Mouse (Mus musculus) central nervous system, embryonic 11.5 days (tissue): ENCODE results near the gene Lurap1. TPM values are rescaled to one million over a fixed set of nuclear protein-coding genes. Genes with fewer than 3 reads are reported as not detected.

ENCODE experiments used
- polyA plus RNA-seq: library from polyadenylated mRNA; depleted of rRNA; stranded (reverse); fragments of >200 nt; gene quantifications from 2 replicates; pipeline ENCODE4 v1.2.3, GENCODE M21; 2012; rRNA removed

Lurap1 gene
- polyA plus RNA-seq: 0.97 and 1.1 TPM in 2 replicates

GRCm38 (mm10) chr4:116151238-116151637, at the start of gene Lurap1:
Gene Lurap1, minus strand, starts transcription at chr4:116151338.

DNA sequence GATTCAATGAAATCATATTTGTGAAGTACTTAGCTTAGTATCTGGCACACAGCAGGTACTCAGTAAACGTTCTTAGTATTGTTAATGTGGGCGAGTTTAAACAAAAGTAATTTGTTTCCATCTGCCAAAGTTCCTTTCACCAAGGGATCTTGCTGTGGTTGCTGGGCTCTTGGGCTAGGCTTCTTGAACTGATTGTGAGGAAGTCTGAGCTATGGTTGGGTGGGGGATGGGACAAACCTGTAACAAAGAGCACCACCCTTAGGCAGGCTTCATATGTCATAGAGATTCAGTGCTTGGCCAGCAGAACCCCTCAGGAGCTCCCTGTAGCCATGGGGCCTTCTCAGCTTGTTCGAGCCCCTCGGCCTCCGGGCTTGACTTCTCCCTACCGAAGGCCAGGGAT, 21.9 kb upstream of the Lurap1 start, which contains the start of the genes 1700042G07Rik and Gm49337:
Gene 1700042G07Rik, plus strand, starts transcription at position 301 of the 400 bp plus-strand sequence.
Gene Gm49337, plus strand, starts transcription at position 313 of the 400 bp plus-strand sequence.

DNA sequence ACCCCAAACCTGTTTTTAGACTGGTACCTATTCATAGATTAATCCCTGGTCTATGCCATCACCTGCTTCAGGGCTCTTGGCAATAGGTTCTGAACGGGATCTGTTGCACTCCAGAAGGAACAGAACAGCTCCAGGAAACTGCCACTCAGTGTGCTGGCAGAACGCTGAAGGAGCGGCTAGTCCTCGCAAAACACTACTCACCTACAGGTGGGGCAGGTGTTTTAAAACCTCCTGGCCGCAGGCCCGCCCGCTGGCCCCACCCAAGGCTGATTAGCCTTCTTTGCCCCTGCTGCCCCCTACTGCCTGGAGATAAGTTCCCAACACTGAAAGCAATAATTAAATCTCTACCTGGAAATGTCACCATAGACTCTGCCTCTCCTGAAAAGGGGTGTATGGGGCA, 16.3 kb upstream of the Lurap1 start, which contains the start of gene Tspan1:
Gene Tspan1, minus strand, starts transcription at position 198 of the 400 bp plus-strand sequence.

GRCm38 (mm10) chr4:116123602-116124519, 27.3 kb downstream of the Lurap1 start, which contains the start of the genes Rad54l and Pomgnt1:
Gene Rad54l, minus strand, starts transcription at chr4:116123690.
Gene Pomgnt1, plus strand, starts transcription at chr4:116123840.

Other genes with a start within 250 kb of the Lurap1 start
- 5.4 and 9.1 TPM in 2 replicates for gene Dmbx1, start 211.4 kb downstream of the Lurap1 start, polyA plus RNA-seq
- gene Faah, start 133.4 kb downstream of the Lurap1 start, polyA plus RNA-seq: 2.7 TPM in 2 replicates
- 9.7 and 13.1 TPM in 2 replicates for gene Nsun4, start 97.5 kb downstream of the Lurap1 start, polyA plus RNA-seq
- gene Uqcrh, start 76.3 kb downstream of the Lurap1 start, polyA plus RNA-seq: 542 and 729 TPM in 2 replicates
- 26.9 and 41.3 TPM in 2 replicates for gene Lrrc41, start 76.1 kb downstream of the Lurap1 start, polyA plus RNA-seq
- gene Rad54l, start 27.6 kb downstream of the Lurap1 start, polyA plus RNA-seq: 34.7 and 37.0 TPM in 2 replicates
- 42.6 and 61.4 TPM in 2 replicates for gene Pomgnt1, start 27.5 kb downstream of the Lurap1 start, polyA plus RNA-seq
- 0.05 TPM in 1 of 2 replicates, not detected in the other for gene Tspan1, start 16.3 kb upstream of the Lurap1 start, polyA plus RNA-seq
- not detected in 2 replicates for gene 1700042G07Rik, start 22.0 kb upstream of the Lurap1 start, polyA plus RNA-seq
- gene Gm49337, start 22.0 kb upstream of the Lurap1 start, polyA plus RNA-seq: not detected in 2 replicates
- 65.3 and 79.7 TPM in 2 replicates for gene Pik3r3, start 70.3 kb upstream of the Lurap1 start, polyA plus RNA-seq